Comparison of ENCODE assay signal across 23 mouse cellular contexts in genomic region chr4:32092320-32093041, GRCm38 (mm10).
DNase-seq lines count a peak whose midpoint lies in the region; ATAC-seq lines count a peak whose summit lies in the region.
"Had no signal": no experiment of that assay in that cellular context is flagged by ENCODE, and none has a peak within 500 bp of the region (broad histone marks: within the 10 kb centered on the region; RNA-seq: fewer than 3 reads in every experiment).

No protein-coding gene starts in this region.

- H3K27ac ChIP-seq in embryonic facial prominence, embryonic 11.5 days (replicated peaks; ENCODE audit: low read depth, low read length): no peak overlapping the region
- no peak overlapping the region; the same call in 1 of the 2 replicates for H3K27ac ChIP-seq in embryonic facial prominence, embryonic 10.5 days (replicated peaks)
- no peak overlapping the region for H3K27ac ChIP-seq in kidney, embryonic 16.5 days (ENCODE audit: low read length)
- H3K27ac ChIP-seq in embryonic facial prominence, embryonic 12.5 days: no peak overlapping the region
- H3K27ac ChIP-seq in embryonic facial prominence, embryonic 15.5 days (replicated peaks): no peak overlapping the region
- H3K27ac ChIP-seq: forebrain, embryonic 13.5 days; gastrocnemius, adult 2 months; hindbrain, embryonic 12.5 days had no signal

- no peak overlapping the region for H3K9ac ChIP-seq in embryonic facial prominence, embryonic 11.5 days (replicated peaks; ENCODE audit: low read length)
- no peak overlapping the region for H3K9ac ChIP-seq in kidney, embryonic 16.5 days (replicated peaks; ENCODE audit: low read length)
- H3K9ac ChIP-seq in embryonic facial prominence, embryonic 12.5 days: no peak overlapping the region
- H3K9ac ChIP-seq in embryonic facial prominence, embryonic 15.5 days: no peak overlapping the region
- H3K9ac ChIP-seq: forebrain, embryonic 13.5 days; forebrain, postnatal 0 days; hindbrain, embryonic 12.5 days had no signal

- no peaks in the 10 kb centered on the region for H3K4me1 ChIP-seq in embryonic facial prominence, embryonic 11.5 days (ENCODE audit: control insufficient read depth, insufficient read depth, low read length)
- no peaks in the 10 kb centered on the region for H3K4me1 ChIP-seq in embryonic facial prominence, embryonic 10.5 days
- no peaks in the 10 kb centered on the region for H3K4me1 ChIP-seq in kidney, embryonic 16.5 days (ENCODE audit: insufficient read depth, low read length)
- no peaks in the 10 kb centered on the region for H3K4me1 ChIP-seq in embryonic facial prominence, embryonic 12.5 days
- no peaks in the 10 kb centered on the region for H3K4me1 ChIP-seq in embryonic facial prominence, embryonic 15.5 days
- H3K4me1 ChIP-seq: forebrain, embryonic 13.5 days; hindbrain, embryonic 12.5 days had no signal

- no peak overlapping the region for H3K4me3 ChIP-seq in embryonic facial prominence, embryonic 11.5 days (ENCODE audit: low read depth, low read length)
- no peak overlapping the region for H3K4me3 ChIP-seq in embryonic facial prominence, embryonic 10.5 days
- H3K4me3 ChIP-seq in kidney, embryonic 16.5 days (ENCODE audit: low read length): no peak overlapping the region
- H3K4me3 ChIP-seq in embryonic facial prominence, embryonic 12.5 days: no peak overlapping the region
- no peak overlapping the region for H3K4me3 ChIP-seq in embryonic facial prominence, embryonic 15.5 days (replicated peaks)
- H3K4me3 ChIP-seq: forebrain, embryonic 13.5 days; gastrocnemius, adult 2 months; hindbrain, embryonic 12.5 days had no signal

- intact Hi-C loops in left cerebral cortex, postnatal 14 days (cut with DNase I): no loop called here

- no peaks in the 10 kb centered on the region for H3K36me3 ChIP-seq in embryonic facial prominence, embryonic 11.5 days (replicated peaks; ENCODE audit: control insufficient read depth, insufficient read depth, low read depth, low read length)
- H3K36me3 ChIP-seq in embryonic facial prominence, embryonic 10.5 days (replicated peaks): no peaks in the 10 kb centered on the region
- no peaks in the 10 kb centered on the region for H3K36me3 ChIP-seq in kidney, embryonic 16.5 days (ENCODE audit: insufficient read depth, low read length)
- no peaks in the 10 kb centered on the region for H3K36me3 ChIP-seq in embryonic facial prominence, embryonic 12.5 days
- H3K36me3 ChIP-seq in embryonic facial prominence, embryonic 15.5 days: no peaks in the 10 kb centered on the region
- H3K36me3 ChIP-seq: hindbrain, embryonic 12.5 days had no signal

- no peaks in the 10 kb centered on the region for H3K27me3 ChIP-seq in embryonic facial prominence, embryonic 11.5 days (ENCODE audit: control insufficient read depth, insufficient read depth, low read length)
- no peaks in the 10 kb centered on the region for H3K27me3 ChIP-seq in embryonic facial prominence, embryonic 10.5 days (replicated peaks; ENCODE audit: low read depth, poor library complexity, severe bottlenecking)
- H3K27me3 ChIP-seq in kidney, embryonic 16.5 days (ENCODE audit: insufficient read depth, low read length): no peaks in the 10 kb centered on the region
- no peaks in the 10 kb centered on the region for H3K27me3 ChIP-seq in embryonic facial prominence, embryonic 12.5 days
- no peaks in the 10 kb centered on the region for H3K27me3 ChIP-seq in embryonic facial prominence, embryonic 15.5 days
- H3K27me3 ChIP-seq: CH12.LX; forebrain, embryonic 13.5 days; hindbrain, embryonic 12.5 days; Patski had no signal

- peak; percentile 52 for ATAC-seq in embryonic facial prominence, embryonic 11.5 days (replicated peaks; ENCODE audit: insufficient number of reproducible peaks, low FRiP score, low TSS enrichment, low read depth)
- ATAC-seq in kidney, embryonic 16.5 days (ENCODE audit: low FRiP score, low TSS enrichment): 0 out of 2 replicates have a peak, but pooled peaks have one; percentile 35
- ATAC-seq in embryonic facial prominence, embryonic 12.5 days (ENCODE audit: insufficient number of reproducible peaks, insufficient read depth, low FRiP score, low TSS enrichment): peak; percentile 60; the same call in 1 of the 2 replicates
- ATAC-seq in embryonic facial prominence, embryonic 15.5 days (ENCODE audit: insufficient number of reproducible peaks, low FRiP score, low TSS enrichment, low read depth): peak; percentile 43
- ATAC-seq: activated CD4-positive, CD25-positive, alpha-beta regulatory T cell, adult 4 months; forebrain, embryonic 13.5 days; forebrain, postnatal 0 days; hindbrain, embryonic 16.5 days; inflammation-experienced regulatory T-cells, adult 6 months; intestine, postnatal 0 days; Patski had no signal

- WGBS in embryonic facial prominence, embryonic 11.5 days: 92% methylated on average over 17 of the region's 17 CpGs
- WGBS in embryonic facial prominence, embryonic 10.5 days: 95% methylated on average over 17 of the region's 17 CpGs
- WGBS in kidney, embryonic 16.5 days: 94% methylated on average over 17 of the region's 17 CpGs
- 91% methylated on average over 17 of the region's 17 CpGs for WGBS in embryonic facial prominence, embryonic 12.5 days
- 91% methylated on average over 17 of the region's 17 CpGs for WGBS in embryonic facial prominence, embryonic 15.5 days

- no peak for DNase-seq in embryonic facial prominence, embryonic 11.5 days (ENCODE audit: low spot score)
- DNase-seq in embryonic facial prominence, embryonic 10.5 days (ENCODE audit: low spot score): no peak
- DNase-seq in kidney, postnatal 36 days: no peak
- no peak for DNase-seq in left cerebral cortex, postnatal 14 days (ENCODE audit: low spot score in 2 of 2)
- DNase-seq: cerebellum, adult 11-12 months; cerebellum, adult 9-10 months; cerebellum, postnatal 25 days; forebrain, postnatal 0 days; gastrocnemius, adult 2 months; gastrocnemius, postnatal 25 days; heart, postnatal 4 days had no signal

- H3K9me3 ChIP-seq in embryonic facial prominence, embryonic 11.5 days (replicated peaks; ENCODE audit: control insufficient read depth, low read length): no peaks in the 10 kb centered on the region
- no peaks in the 10 kb centered on the region for H3K9me3 ChIP-seq in embryonic facial prominence, embryonic 10.5 days
- no peaks in the 10 kb centered on the region for H3K9me3 ChIP-seq in kidney, embryonic 16.5 days (ENCODE audit: low read length)
- no peaks in the 10 kb centered on the region for H3K9me3 ChIP-seq in embryonic facial prominence, embryonic 12.5 days
- H3K9me3 ChIP-seq in embryonic facial prominence, embryonic 15.5 days (replicated peaks): no peaks in the 10 kb centered on the region
- H3K9me3 ChIP-seq: hindbrain, embryonic 12.5 days had no signal

- H3K4me2 ChIP-seq in embryonic facial prominence, embryonic 11.5 days (ENCODE audit: low read depth, low read length): no peak overlapping the region
- no peak overlapping the region for H3K4me2 ChIP-seq in kidney, embryonic 16.5 days (replicated peaks; ENCODE audit: low read depth, low read length)
- H3K4me2 ChIP-seq in embryonic facial prominence, embryonic 12.5 days (replicated peaks): no peak overlapping the region
- H3K4me2 ChIP-seq in embryonic facial prominence, embryonic 15.5 days (replicated peaks): no peak overlapping the region
- H3K4me2 ChIP-seq: forebrain, embryonic 13.5 days; heart, embryonic 11.5 days; hindbrain, embryonic 12.5 days had no signal
